Mouse (Mus musculus): ENCODE measurements at regions not wholly inside any gene's neighbourhood (a gene's known extent, or its start where the extent isn't known, plus 50 kb on each side); places are given as distances from the start of the nearest gene placed in this dataset.

- no peaks in the 10 kb centered on the region for H3K36me3 ChIP-seq (ENCODE audit: control insufficient read depth, insufficient read depth, low read length)
- H3K4me1 ChIP-seq (replicated peaks; ENCODE audit: control insufficient read depth, insufficient read depth, low read length), result no peaks in the 10 kb centered on the region
- no peak overlapping the region for H3K27ac ChIP-seq (ENCODE audit: control insufficient read depth, insufficient read depth, low read length)
- TF ChIP-seq POLR2A (IDR thresholded peaks at IDR 0.05; ENCODE audit: control insufficient read depth, extremely low read depth, insufficient read depth, low read length, poor library complexity), result no peak
- TF ChIP-seq CTCF (IDR thresholded peaks at IDR 0.05; ENCODE audit: borderline replicate concordance, control insufficient read depth, extremely low read depth, insufficient read depth, low read length, poor library complexity), result no peak
- H3K27me3 ChIP-seq (ENCODE audit: control insufficient read depth, insufficient read depth, low read length), result no peaks in the 10 kb centered on the region
- no peak for DNase-seq
- H3K4me3 ChIP-seq (ENCODE audit: control insufficient read depth, insufficient read depth, low read length), result no peak overlapping the region
- 79% methylated on average over 2 of the region's 2 CpGs for WGBS
Measured at GRCm38 (mm10) chr9:115724063-115724462, 185.2 kb upstream of the Gadl1 start.

GRCm38 (mm10) chr9:115727361-115727760, 181.9 kb upstream of the Gadl1 start:
- H3K4me1 ChIP-seq (replicated peaks; ENCODE audit: control insufficient read depth, insufficient read depth, low read length), result no peaks in the 10 kb centered on the region
- WGBS, result 87% methylated on average over 5 of the region's 5 CpGs
- TF ChIP-seq CTCF (IDR thresholded peaks at IDR 0.05; ENCODE audit: borderline replicate concordance, control insufficient read depth, extremely low read depth, insufficient read depth, low read length, poor library complexity) (no peak), POLR2A (IDR thresholded peaks at IDR 0.05; ENCODE audit: control insufficient read depth, extremely low read depth, insufficient read depth, low read length, poor library complexity) (no peak)

GRCm38 (mm10) chr9:115731557-115731956, 177.7 kb upstream of the Gadl1 start:
- no peaks in the 10 kb centered on the region for H3K4me1 ChIP-seq (replicated peaks; ENCODE audit: control insufficient read depth, insufficient read depth, low read length)
- DNase-seq, result peak; percentile 13
- no peak overlapping the region for H3K4me3 ChIP-seq (ENCODE audit: control insufficient read depth, insufficient read depth, low read length)
- no peaks in the 10 kb centered on the region for H3K27me3 ChIP-seq (ENCODE audit: control insufficient read depth, insufficient read depth, low read length)
- H3K36me3 ChIP-seq (ENCODE audit: control insufficient read depth, insufficient read depth, low read length), result no peaks in the 10 kb centered on the region
- WGBS, result 91% methylated on average over 6 of the region's 6 CpGs
- no peak overlapping the region for H3K27ac ChIP-seq (ENCODE audit: control insufficient read depth, insufficient read depth, low read length)
- TF ChIP-seq POLR2A (IDR thresholded peaks at IDR 0.05; ENCODE audit: control insufficient read depth, extremely low read depth, insufficient read depth, low read length, poor library complexity) (no peak), CTCF (IDR thresholded peaks at IDR 0.05; ENCODE audit: borderline replicate concordance, control insufficient read depth, extremely low read depth, insufficient read depth, low read length, poor library complexity) (no peak)

More at GRCm38 (mm10) chr9:115727361-115727760, 181.9 kb upstream of the Gadl1 start:
- no peak for DNase-seq
- Histone ChIP-seq H3K36me3 (ENCODE audit: control insufficient read depth, insufficient read depth, low read length) (no peaks in the 10 kb centered on the region), H3K27me3 (ENCODE audit: control insufficient read depth, insufficient read depth, low read length) (no peaks in the 10 kb centered on the region), H3K4me3 (ENCODE audit: control insufficient read depth, insufficient read depth, low read length) (no peak overlapping the region), H3K27ac (ENCODE audit: control insufficient read depth, insufficient read depth, low read length) (no peak overlapping the region)

GRCm38 (mm10) chr9:115733104-115733503, 176.2 kb upstream of the Gadl1 start:
- DNase-seq, result no peak
- H3K4me1 ChIP-seq (replicated peaks; ENCODE audit: control insufficient read depth, insufficient read depth, low read length), result no peaks in the 10 kb centered on the region
- no peak overlapping the region for H3K27ac ChIP-seq (ENCODE audit: control insufficient read depth, insufficient read depth, low read length)
- no peaks in the 10 kb centered on the region for H3K27me3 ChIP-seq (ENCODE audit: control insufficient read depth, insufficient read depth, low read length)
- no peaks in the 10 kb centered on the region for H3K36me3 ChIP-seq (ENCODE audit: control insufficient read depth, insufficient read depth, low read length)
- 76% methylated on average over 4 of the region's 4 CpGs for WGBS
- no peak overlapping the region for H3K4me3 ChIP-seq (ENCODE audit: control insufficient read depth, insufficient read depth, low read length)
- TF ChIP-seq CTCF (IDR thresholded peaks at IDR 0.05; ENCODE audit: borderline replicate concordance, control insufficient read depth, extremely low read depth, insufficient read depth, low read length, poor library complexity), result no peak
- TF ChIP-seq POLR2A (IDR thresholded peaks at IDR 0.05; ENCODE audit: control insufficient read depth, extremely low read depth, insufficient read depth, low read length, poor library complexity), result no peak

GRCm38 (mm10) chr9:115739984-115740383, 169.3 kb upstream of the Gadl1 start:
- no peak for DNase-seq
- Histone ChIP-seq H3K27ac (ENCODE audit: control insufficient read depth, insufficient read depth, low read length) (no peak overlapping the region), H3K4me3 (ENCODE audit: control insufficient read depth, insufficient read depth, low read length) (no peak overlapping the region), H3K4me1 (replicated peaks; ENCODE audit: control insufficient read depth, insufficient read depth, low read length) (peaks cover 6% of the 10 kb centered on the region), H3K27me3 (ENCODE audit: control insufficient read depth, insufficient read depth, low read length) (no peaks in the 10 kb centered on the region), H3K36me3 (ENCODE audit: control insufficient read depth, insufficient read depth, low read length) (no peaks in the 10 kb centered on the region)
- TF ChIP-seq CTCF (IDR thresholded peaks at IDR 0.05; ENCODE audit: borderline replicate concordance, control insufficient read depth, extremely low read depth, insufficient read depth, low read length, poor library complexity) (no peak), POLR2A (IDR thresholded peaks at IDR 0.05; ENCODE audit: control insufficient read depth, extremely low read depth, insufficient read depth, low read length, poor library complexity) (no peak)
- 83% methylated on average over 5 of the region's 5 CpGs for WGBS

- no peak overlapping the region for H3K4me3 ChIP-seq (ENCODE audit: control insufficient read depth, insufficient read depth, low read length)
- no peaks in the 10 kb centered on the region for H3K27me3 ChIP-seq (ENCODE audit: control insufficient read depth, insufficient read depth, low read length)
- DNase-seq, result no peak
- 13% methylated on average over 9 of the region's 9 CpGs for WGBS
- no peaks in the 10 kb centered on the region for H3K4me1 ChIP-seq (replicated peaks; ENCODE audit: control insufficient read depth, insufficient read depth, low read length)
- H3K36me3 ChIP-seq (ENCODE audit: control insufficient read depth, insufficient read depth, low read length), result no peaks in the 10 kb centered on the region
- no peak overlapping the region for H3K27ac ChIP-seq (ENCODE audit: control insufficient read depth, insufficient read depth, low read length)
- no peak for TF ChIP-seq POLR2A (IDR thresholded peaks at IDR 0.05; ENCODE audit: control insufficient read depth, extremely low read depth, insufficient read depth, low read length, poor library complexity)
- TF ChIP-seq CTCF (IDR thresholded peaks at IDR 0.05; ENCODE audit: borderline replicate concordance, control insufficient read depth, extremely low read depth, insufficient read depth, low read length, poor library complexity), result no peak
Measured at GRCm38 (mm10) chr9:115746436-115746835, 162.8 kb upstream of the Gadl1 start.

- no peaks in the 10 kb centered on the region for H3K4me1 ChIP-seq (replicated peaks; ENCODE audit: control insufficient read depth, insufficient read depth, low read length)
- H3K27me3 ChIP-seq (ENCODE audit: control insufficient read depth, insufficient read depth, low read length), result no peaks in the 10 kb centered on the region
- DNase-seq, result no peak
- TF ChIP-seq POLR2A (IDR thresholded peaks at IDR 0.05; ENCODE audit: control insufficient read depth, extremely low read depth, insufficient read depth, low read length, poor library complexity) (no peak), CTCF (IDR thresholded peaks at IDR 0.05; ENCODE audit: borderline replicate concordance, control insufficient read depth, extremely low read depth, insufficient read depth, low read length, poor library complexity) (no peak)
- H3K4me3 ChIP-seq (ENCODE audit: control insufficient read depth, insufficient read depth, low read length), result no peak overlapping the region
- 37% methylated on average over 2 of the region's 2 CpGs for WGBS
- H3K36me3 ChIP-seq (ENCODE audit: control insufficient read depth, insufficient read depth, low read length), result no peaks in the 10 kb centered on the region
- H3K27ac ChIP-seq (ENCODE audit: control insufficient read depth, insufficient read depth, low read length), result no peak overlapping the region
Measured at GRCm38 (mm10) chr9:115760496-115760895, 148.8 kb upstream of the Gadl1 start.
